Mouse (Mus musculus) left cerebral cortex, postnatal 36 days (tissue): Measurements from ENCODE around the gene Mup10. TPM values are rescaled to one million over a fixed set of nuclear protein-coding genes. Genes with fewer than 3 reads are reported as not detected.
"Not testable (repeated sequence)": the region's sequence is repeated elsewhere in the genome, so short reads cannot be mapped to it uniquely, and the experiment has no call there.

ENCODE experiments used
- DNase-seq, 2 experiments: peaks; one replicate each; pipeline ENCODE4 v3.0.0; 2021 to 2022; ENCODE audit warnings: low spot score in 2 of 2, mixed read lengths in 1 of 2
- intact Hi-C: fragments of 180-260 bp; cut with DNase I; formaldehyde crosslinking; loops from one replicate; pipeline ENCODE4 v1.15.1; 2025
- total RNA-seq, 2 experiments: library from RNA; stranded (reverse); gene quantifications; 2 replicates each; pipeline ENCODE4 v1.2.3; 2021

Mup10 gene
- not detected for total RNA-seq

DNA sequence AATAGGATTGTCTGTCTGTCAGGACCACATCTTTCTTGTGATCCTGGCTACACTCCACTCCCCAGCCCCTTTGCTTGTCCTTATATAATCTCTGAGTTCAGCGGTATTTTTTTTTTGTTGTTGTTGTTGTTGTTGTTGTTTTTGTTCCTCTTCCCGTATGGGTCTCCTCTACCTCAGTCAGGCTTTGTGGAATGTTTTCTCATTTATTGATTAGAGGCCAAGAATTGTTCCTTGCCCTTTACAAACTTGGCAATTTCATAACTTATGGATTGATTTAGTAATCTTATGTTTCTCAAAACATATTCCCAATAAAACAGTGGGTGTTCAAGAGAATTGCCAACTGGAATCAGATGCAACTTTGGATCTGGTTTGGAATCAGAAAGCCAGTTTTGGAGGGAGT is at the start of gene Mup10:
Gene Mup10, minus strand, starts transcription at position 101 of the 400 bp plus-strand sequence.
- DNase-seq, intact Hi-C loops: not testable (repeated sequence)

Other genes with a start within 250 kb of the Mup10 start
- not detected for gene Mup9, start 160.2 kb downstream of the Mup10 start, total RNA-seq
- not detected for gene Mup1, start 80.2 kb downstream of the Mup10 start, total RNA-seq
- not detected for gene Mup11, start 80.2 kb upstream of the Mup10 start, total RNA-seq
- not detected for gene Mup12, start 159.1 kb upstream of the Mup10 start, total RNA-seq
- not detected for gene Mup22, start 239.3 kb upstream of the Mup10 start, total RNA-seq